Mouse (Mus musculus) kidney, embryonic 16.5 days (tissue): ENCODE results near the gene Epb41. TPM values are rescaled to one million over a fixed set of nuclear protein-coding genes. Genes with fewer than 3 reads are reported as not detected.

ENCODE experiments used
- ATAC-seq: fragments of 200-750 bp; cut with Nextera tagmentation; 2 replicates; pipeline ENCODE4 v1.8.0; 2017; ENCODE audit warnings: moderate TSS enrichment; ENCODE audit not compliant: low FRiP score, low TSS enrichment
- H3K27ac ChIP-seq: fragments of 300-500 bp; sonication (generic); 2 replicates; pipeline ENCODE4 v1.5.1; 2014; ENCODE audit warnings: low read length
- H3K27me3 ChIP-seq: fragments of 300-500 bp; sonication (generic); 2 replicates; pipeline ENCODE4 v1.6.1; 2014; ENCODE audit warnings: low read length, control low read depth, mixed read lengths; ENCODE audit not compliant: insufficient read depth
- H3K36me3 ChIP-seq: fragments of 300-500 bp; sonication (generic); 2 replicates; pipeline ENCODE4 v1.6.1; 2014; ENCODE audit warnings: low read length, control low read depth, mixed read lengths; ENCODE audit not compliant: insufficient read depth
- H3K4me1 ChIP-seq: fragments of 300-500 bp; sonication (generic); 2 replicates; pipeline ENCODE4 v1.6.1; 2014; ENCODE audit warnings: low read length, control low read depth, mixed read lengths; ENCODE audit not compliant: insufficient read depth
- H3K4me2 ChIP-seq: fragments of 300-500 bp; sonication (generic); replicated peaks from 2 replicates; pipeline ENCODE4 v1.6.1; 2014; ENCODE audit warnings: low read depth, low read length
- H3K4me3 ChIP-seq: fragments of 300-500 bp; sonication (generic); 2 replicates; pipeline ENCODE4 v1.5.1; 2014; ENCODE audit warnings: mild to moderate bottlenecking, low read length
- H3K9ac ChIP-seq: fragments of 300-500 bp; sonication (generic); replicated peaks from 2 replicates; pipeline ENCODE4 v1.6.1; 2014; ENCODE audit warnings: low read length
- H3K9me3 ChIP-seq: fragments of 300-500 bp; sonication (generic); 2 replicates; pipeline ENCODE4 v1.6.1; 2016; ENCODE audit warnings: low read length, control low read depth
- WGBS: fragments of 180-500 bp; shearing (Covaris S2); extraction: QIAGEN DNeasy Blood & Tissue Kit; methylation state at CpG from one replicate; pipeline ENCODE4 v1.1.7; 2014; 5-methylcytosine and 5-hydroxymethylcytosine counted together
- polyA plus RNA-seq: library from polyadenylated mRNA; unstranded; fragments of >200 nt; fragmentation: Nextera tagmentation; extraction: Ambion mirVana; gene quantifications from 2 replicates; pipeline ENCODE4 v1.2.1, GENCODE M21; 2015

Gene Epb41
- polyA plus RNA-seq, 1 experiment from 2014 or later: 68.6 TPM

DNA sequence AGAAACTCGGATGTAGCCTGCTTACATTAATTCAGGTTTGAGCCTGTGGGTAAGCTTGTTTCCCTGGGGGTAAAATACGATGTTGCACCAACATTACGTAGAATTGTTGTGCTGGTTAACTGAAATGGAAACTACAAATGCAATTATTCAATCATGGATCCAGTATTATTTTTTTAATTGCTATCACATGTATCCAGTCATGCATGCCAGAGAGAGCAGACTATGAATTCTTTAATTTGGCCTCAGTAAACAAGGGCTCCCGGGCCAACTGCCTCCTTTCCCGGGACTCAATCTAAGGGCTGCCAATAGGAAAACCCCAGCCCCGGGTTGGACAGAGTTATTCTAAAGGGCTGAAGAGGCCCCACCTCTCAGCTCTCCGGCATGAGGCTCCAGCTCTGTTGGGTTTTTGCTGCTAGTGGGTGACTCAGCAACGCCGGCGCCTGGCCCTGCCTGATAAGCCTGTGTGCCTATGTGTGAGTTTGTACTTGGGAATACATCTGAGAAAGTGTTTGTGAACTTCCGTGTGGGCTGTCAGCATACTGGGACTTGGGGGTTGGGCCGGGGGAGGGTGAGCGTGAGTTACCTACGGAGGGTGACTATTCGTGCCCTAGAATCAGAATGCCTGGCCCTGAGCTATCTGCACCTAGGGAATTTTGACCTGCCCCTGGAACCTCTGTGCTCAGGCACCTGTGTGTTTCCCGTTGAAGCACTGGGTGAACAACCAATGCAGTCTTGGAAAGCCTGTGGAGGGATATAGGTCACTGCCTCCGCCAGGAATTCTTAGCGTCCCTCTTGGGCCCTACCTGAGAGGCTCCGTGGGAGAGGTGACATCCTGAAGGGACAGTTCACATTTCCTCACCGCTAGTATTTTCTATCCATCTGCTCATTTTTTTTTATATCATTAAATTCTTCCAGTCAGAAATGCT, 1.6 kb upstream of the Epb41 start:
- Histone ChIP-seq H3K4me2 (peak overlapping the region; percentile 15; the same call in 1 of the 2 replicates), H3K4me1 (peaks cover 28% of the 10 kb centered on the region), H3K36me3 (no peaks in the 10 kb centered on the region), H3K9ac (0 out of 2 replicates have a peak overlapping the region, but pooled peaks have one; percentile 4), H3K4me3 (no peak overlapping the region), H3K27ac (peak overlapping the region; percentile 28), H3K27me3 (no peaks in the 10 kb centered on the region), H3K9me3 (no peaks in the 10 kb centered on the region)
- 0 out of 2 replicates have a peak, but pooled peaks have one; percentile 10 for ATAC-seq
- 33% methylated on average over 20 of the region's 20 CpGs for WGBS

DNA sequence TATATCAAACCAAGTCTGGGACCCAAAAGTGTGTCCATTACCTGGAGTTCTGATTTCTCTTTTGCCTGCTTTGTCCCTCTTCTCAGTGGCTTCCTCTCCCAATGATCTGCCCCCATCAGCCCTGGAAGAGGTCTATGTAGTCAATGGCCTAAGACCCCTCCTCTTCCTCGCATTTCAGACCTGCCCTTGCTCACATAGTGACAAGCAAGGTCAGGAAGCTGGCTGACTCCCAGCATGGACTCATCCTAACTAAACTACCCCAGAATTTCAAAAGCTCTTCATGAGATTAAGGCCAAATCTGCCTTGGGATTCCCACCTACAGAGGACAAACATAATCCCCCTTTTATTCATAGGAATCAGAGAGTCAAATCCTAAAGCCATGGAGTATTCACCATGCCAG, 675 bp upstream of the Epb41 start:
- Histone ChIP-seq H3K4me2 (peak overlapping the region; percentile 98), H3K9me3 (no peaks in the 10 kb centered on the region), H3K9ac (no peak overlapping the region), H3K27ac (peak overlapping the region; percentile 55), H3K36me3 (no peaks in the 10 kb centered on the region), H3K4me1 (peaks cover 28% of the 10 kb centered on the region), H3K4me3 (peak overlapping the region; percentile 79; the same call in 1 of the 2 replicates), H3K27me3 (no peaks in the 10 kb centered on the region)
- 57% methylated on average over 1 of the region's 1 CpGs for WGBS
- no peak for ATAC-seq

DNA sequence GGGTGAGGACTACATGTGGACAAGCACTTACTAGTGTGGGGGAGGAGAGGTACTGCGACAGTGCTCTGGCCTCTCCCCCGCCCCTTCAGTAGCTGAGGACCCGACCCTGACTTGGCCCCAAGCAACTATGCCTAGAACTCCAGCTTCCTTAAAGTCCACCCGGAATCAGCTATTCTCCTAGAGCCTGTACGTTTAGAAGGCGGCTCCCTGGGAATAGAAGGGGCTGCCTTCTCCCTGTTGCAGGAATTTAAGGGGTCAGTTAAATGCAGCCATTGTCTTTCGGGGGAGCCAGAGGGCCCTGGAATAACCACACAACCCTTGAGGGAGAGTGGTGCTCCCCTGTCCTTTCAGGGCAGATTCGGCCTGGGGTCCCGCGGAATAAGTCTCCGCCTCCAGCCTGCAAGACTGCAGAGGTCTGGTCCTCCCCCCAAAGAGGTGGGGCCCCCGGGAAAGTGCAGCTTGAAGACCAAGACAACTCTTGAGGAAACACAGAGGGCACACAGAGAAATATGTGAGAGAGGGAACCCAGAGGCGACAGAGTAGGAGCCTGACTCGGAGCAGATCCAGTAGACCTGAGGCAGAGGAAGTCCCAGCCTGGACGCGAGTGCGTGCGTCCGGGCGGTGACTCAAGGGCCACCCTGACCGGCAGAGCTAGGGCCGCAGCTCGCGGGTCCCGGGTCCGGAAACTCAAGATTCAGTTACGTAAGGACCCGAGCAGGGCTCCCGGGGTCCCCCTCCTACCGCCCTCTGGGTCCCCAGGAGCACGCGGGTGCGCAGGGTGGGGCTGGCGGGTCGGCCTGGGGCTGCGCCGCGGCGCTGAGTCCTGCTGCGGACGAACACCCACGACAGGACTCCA, 816 bp downstream of the Epb41 start, which contains the start of gene Gm10300:
Gene Gm10300 (plus strand): TSS at position 621 of the 856 bp plus-strand sequence.
- H3K27me3 ChIP-seq: no peaks in the 10 kb centered on the region
- peaks cover 28% of the 10 kb centered on the region for H3K4me1 ChIP-seq
- peak within 1 kb of the TSS; percentile 83 for H3K9ac ChIP-seq
- under 1% methylated on average over 37 of the region's 42 CpGs for WGBS
- H3K9me3 ChIP-seq: no peaks in the 10 kb centered on the region
- H3K36me3 ChIP-seq: no peaks in the 10 kb centered on the region
- peak within 1 kb of the TSS; percentile 67 for H3K27ac ChIP-seq
- peak within 1 kb of the TSS; percentile 98 for H3K4me2 ChIP-seq
- peak within 1 kb of the TSS; percentile 79 for H3K4me3 ChIP-seq
- peak; percentile 40 for ATAC-seq

DNA sequence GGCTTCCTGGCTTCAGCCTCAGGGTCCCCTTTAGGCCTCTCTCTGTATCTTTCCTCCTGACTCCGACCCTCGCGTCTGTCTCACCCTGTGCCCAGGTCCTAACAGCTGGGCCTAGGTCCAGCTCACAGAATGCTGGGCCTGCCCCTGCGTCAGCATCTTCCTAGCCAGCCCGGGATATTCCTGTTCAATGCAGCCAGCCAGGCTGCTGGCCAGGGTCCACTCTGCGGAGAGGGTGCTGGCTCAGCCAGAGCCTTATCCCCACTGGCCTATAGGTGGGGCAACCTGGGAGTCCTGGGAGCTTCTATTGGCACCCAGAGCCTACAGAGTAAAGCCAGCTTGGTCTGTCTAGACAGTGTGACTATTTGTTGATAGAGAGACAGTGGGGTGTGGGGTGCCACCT, 2.2 kb downstream of the Epb41 start:
- Histone ChIP-seq H3K27ac (no peak overlapping the region; the same call in 1 of the 2 replicates), H3K27me3 (no peaks in the 10 kb centered on the region), H3K4me3 (no peak overlapping the region), H3K9ac (no peak overlapping the region), H3K9me3 (no peaks in the 10 kb centered on the region), H3K36me3 (no peaks in the 10 kb centered on the region), H3K4me1 (peaks cover 35% of the 10 kb centered on the region), H3K4me2 (no peak overlapping the region)
- ATAC-seq: no peak
- WGBS: 74% methylated on average over 6 of the region's 6 CpGs

DNA sequence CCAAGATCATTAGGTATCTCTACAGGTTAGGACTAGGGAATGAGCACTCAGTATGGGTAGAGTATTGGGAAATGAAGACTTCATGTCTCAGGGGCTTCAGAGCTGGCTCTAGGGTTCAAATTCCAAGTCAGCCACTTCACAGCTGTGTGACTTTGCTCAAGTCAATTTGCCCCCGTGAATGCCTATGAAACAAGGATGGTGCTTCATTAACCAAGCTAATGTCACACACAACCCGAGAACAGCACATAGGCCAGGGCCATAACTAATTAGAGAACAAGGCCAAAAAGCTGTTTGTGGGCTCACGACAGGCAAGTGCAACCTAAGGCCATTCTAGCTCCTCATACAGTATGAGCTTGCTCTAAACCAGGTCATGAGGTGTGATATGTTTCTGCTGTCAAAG, 3.0 kb downstream of the Epb41 start:
- H3K27ac ChIP-seq: no peak overlapping the region
- no peak overlapping the region for H3K9ac ChIP-seq
- no peak overlapping the region for H3K4me3 ChIP-seq
- H3K4me1 ChIP-seq: peaks cover 35% of the 10 kb centered on the region
- no peaks in the 10 kb centered on the region for H3K36me3 ChIP-seq
- WGBS: 71% methylated on average over 3 of the region's 3 CpGs
- H3K4me2 ChIP-seq: no peak overlapping the region
- no peak for ATAC-seq
- H3K9me3 ChIP-seq: no peaks in the 10 kb centered on the region
- no peaks in the 10 kb centered on the region for H3K27me3 ChIP-seq

DNA sequence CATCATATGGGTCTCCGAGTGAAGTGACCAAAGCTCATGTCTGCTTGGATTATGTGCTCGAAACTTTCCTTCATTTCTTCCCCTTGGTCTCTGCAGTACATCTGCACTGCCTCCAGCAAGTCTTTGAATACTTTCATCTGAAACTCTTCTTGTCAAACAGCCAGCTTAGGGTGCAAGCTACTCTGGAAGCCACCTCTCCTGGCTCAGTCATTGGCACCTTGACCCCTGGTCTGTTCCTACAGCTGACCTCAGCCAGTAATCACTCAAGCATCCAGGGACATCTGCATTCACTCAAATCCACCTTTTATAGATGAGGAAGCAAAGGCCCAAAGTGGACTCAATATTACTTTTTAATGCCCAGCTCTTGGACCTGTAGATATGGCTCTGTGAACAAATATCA, 3.4 kb downstream of the Epb41 start:
- Histone ChIP-seq H3K36me3 (no peaks in the 10 kb centered on the region), H3K4me2 (no peak overlapping the region), H3K4me3 (no peak overlapping the region), H3K9ac (no peak overlapping the region), H3K27ac (no peak overlapping the region), H3K27me3 (no peaks in the 10 kb centered on the region), H3K9me3 (no peaks in the 10 kb centered on the region), H3K4me1 (peaks cover 33% of the 10 kb centered on the region)
- no peak for ATAC-seq
- 100% methylated on average over 2 of the region's 2 CpGs for WGBS

DNA sequence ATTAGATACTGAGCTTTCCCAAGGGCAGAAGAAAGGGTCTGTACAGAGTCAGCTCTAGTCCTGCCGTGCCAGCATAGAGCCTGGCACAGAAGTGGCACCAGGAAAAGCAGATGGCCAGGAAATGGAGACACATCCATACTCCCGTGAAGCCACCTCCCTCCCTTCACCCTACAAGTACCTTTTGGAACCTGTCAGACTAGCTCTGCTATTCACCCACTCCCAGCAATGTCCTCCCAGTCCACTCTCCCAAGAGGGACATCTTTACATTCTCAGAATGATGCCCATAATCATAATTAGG, 7.2 kb downstream of the Epb41 start:
- WGBS: 66% methylated on average over 2 of the region's 2 CpGs

GRCm38 (mm10) chr4:132067112-132067937, 7.8 kb downstream of the Epb41 start:
- no peaks in the 10 kb centered on the region for H3K27me3 ChIP-seq
- peaks cover 23% of the 10 kb centered on the region for H3K4me1 ChIP-seq
- H3K9ac ChIP-seq: no peak overlapping the region
- 84% methylated on average over 14 of the region's 14 CpGs for WGBS
- no peaks in the 10 kb centered on the region for H3K9me3 ChIP-seq
- H3K27ac ChIP-seq: no peak overlapping the region
- no peak overlapping the region for H3K4me3 ChIP-seq
- no peaks in the 10 kb centered on the region for H3K36me3 ChIP-seq
- ATAC-seq: no peak
- H3K4me2 ChIP-seq: no peak overlapping the region

More for the DNA sequence above, 7.2 kb downstream of the Epb41 start:
- H3K9ac ChIP-seq: no peak overlapping the region
- peaks cover 20% of the 10 kb centered on the region for H3K4me1 ChIP-seq
- no peaks in the 10 kb centered on the region for H3K9me3 ChIP-seq
- H3K36me3 ChIP-seq: no peaks in the 10 kb centered on the region
- H3K4me2 ChIP-seq: no peak overlapping the region
- no peak overlapping the region for H3K4me3 ChIP-seq
- no peak for ATAC-seq
- H3K27ac ChIP-seq: no peak overlapping the region
- H3K27me3 ChIP-seq: no peaks in the 10 kb centered on the region

- H3K4me2 ChIP-seq: no peak overlapping the region
- H3K4me3 ChIP-seq: no peak overlapping the region
- 0 out of 2 replicates have a peak overlapping the region, but pooled peaks have one; percentile 51 for H3K27ac ChIP-seq
- peaks cover 26% of the 10 kb centered on the region for H3K4me1 ChIP-seq
- H3K9ac ChIP-seq: no peak overlapping the region
- ATAC-seq: 0 out of 2 replicates have a peak, but pooled peaks have one; percentile 28
- no peaks in the 10 kb centered on the region for H3K36me3 ChIP-seq
- H3K27me3 ChIP-seq: no peaks in the 10 kb centered on the region
- WGBS: 54% methylated on average over 10 of the region's 10 CpGs
- no peaks in the 10 kb centered on the region for H3K9me3 ChIP-seq
Measured at GRCm38 (mm10) chr4:132066101-132066773, 8.9 kb downstream of the Epb41 start.
